ENCODE assay signal across 8 mouse cellular contexts in genomic region chr17:31519946-31520838, GRCm38 (mm10). TPM values are rescaled to one million over a fixed set of nuclear protein-coding genes. Genes with fewer than 3 reads are reported as not detected.
A peak's percentile ranks its signal among the peaks of the same experiment; 100 is the strongest.
DNase-seq lines count a peak whose midpoint lies in the region; ATAC-seq and TF ChIP-seq lines count a peak whose summit lies in the region.

Gene Wdr4, minus strand, starts transcription at chr17:31519980.
Gene Ndufv3, plus strand, starts transcription at chr17:31520115.

- no peaks in the 10 kb centered on the region; the same call in 1 of the 2 replicates for H3K4me1 ChIP-seq in bone marrow, adult 2 months (ENCODE audit: control insufficient read depth, insufficient read depth, low read length)
- peaks cover 21% of the 10 kb centered on the region for H3K4me1 ChIP-seq in embryonic facial prominence, embryonic 15.5 days
- peaks cover 15% of the 10 kb centered on the region for H3K4me1 ChIP-seq in limb, embryonic 14.5 days (ENCODE audit: control insufficient read depth, insufficient read depth, low read length)
- H3K4me1 ChIP-seq in midbrain, postnatal 0 days (ENCODE audit: insufficient read depth, low read length), result 0 out of 2 replicates have a peak, but pooled peaks cover 2% of the 10 kb centered on the region

- peak; percentile 96 for TF ChIP-seq POLR2A in bone marrow, adult 2 months (IDR thresholded peaks at IDR 0.05; ENCODE audit: borderline replicate concordance, control insufficient read depth, low read depth, low read length)
- peak; percentile 55; the same call in 1 of the 2 replicates for TF ChIP-seq POLR2A in limb, embryonic 14.5 days (IDR thresholded peaks at IDR 0.05; ENCODE audit: borderline replicate concordance, extremely low read depth, insufficient read depth, insufficient read length)

- H3K4me3 ChIP-seq in bone marrow, adult 2 months (replicated peaks; ENCODE audit: control insufficient read depth, low read depth, low read length), result peak within 1 kb of the TSS; percentile 83
- H3K4me3 ChIP-seq in embryonic facial prominence, embryonic 15.5 days (replicated peaks), result peak within 1 kb of the TSS; percentile 94
- H3K4me3 ChIP-seq in limb, embryonic 14.5 days (replicated peaks; ENCODE audit: low read length), result peak within 1 kb of the TSS; percentile 75
- peak within 1 kb of the TSS; percentile 72 for H3K4me3 ChIP-seq in midbrain, postnatal 0 days (ENCODE audit: low read depth, low read length)

- no peaks in the 10 kb centered on the region for H3K9me3 ChIP-seq in embryonic facial prominence, embryonic 15.5 days (replicated peaks)
- H3K9me3 ChIP-seq in limb, embryonic 14.5 days (ENCODE audit: control insufficient read depth, low read length), result no peaks in the 10 kb centered on the region
- no peaks in the 10 kb centered on the region for H3K9me3 ChIP-seq in midbrain, postnatal 0 days (ENCODE audit: low read length)

- peaks cover 21% of the 10 kb centered on the region; the same call in 1 of the 2 replicates for H3K36me3 ChIP-seq in embryonic facial prominence, embryonic 15.5 days
- H3K36me3 ChIP-seq in limb, embryonic 14.5 days (ENCODE audit: control insufficient read depth, insufficient read depth, low read length), result peaks cover 20% of the 10 kb centered on the region
- peaks cover 2% of the 10 kb centered on the region; the same call in 1 of the 2 replicates for H3K36me3 ChIP-seq in midbrain, postnatal 0 days (ENCODE audit: insufficient read depth, low read length)

- peak within 1 kb of the TSS; percentile 68 for H3K4me2 ChIP-seq in embryonic facial prominence, embryonic 15.5 days (replicated peaks)
- H3K4me2 ChIP-seq in limb, embryonic 14.5 days (replicated peaks; ENCODE audit: low read depth, low read length, severe bottlenecking), result peak within 1 kb of the TSS; percentile 76
- H3K4me2 ChIP-seq in midbrain, postnatal 0 days (ENCODE audit: low read depth, low read length, poor library complexity, severe bottlenecking), result peak within 1 kb of the TSS; percentile 72

- peak within 1 kb of the TSS; percentile 39 for H3K27ac ChIP-seq in bone marrow, adult 2 months (ENCODE audit: control insufficient read depth, insufficient read depth, low read depth, low read length, poor library complexity)
- peak within 1 kb of the TSS; percentile 89 for H3K27ac ChIP-seq in embryonic facial prominence, embryonic 15.5 days (replicated peaks)
- peak within 1 kb of the TSS; percentile 63 for H3K27ac ChIP-seq in limb, embryonic 14.5 days (replicated peaks; ENCODE audit: low read depth, low read length)
- peak within 1 kb of the TSS; percentile 80 for H3K27ac ChIP-seq in midbrain, postnatal 0 days (ENCODE audit: low read depth, low read length)

- peak; percentile 98 for ATAC-seq in embryonic facial prominence, embryonic 15.5 days (ENCODE audit: insufficient number of reproducible peaks, low FRiP score, low TSS enrichment, low read depth)
- ATAC-seq in limb, embryonic 14.5 days (ENCODE audit: low FRiP score, low read depth), result peak; percentile 98
- peak; percentile 97 for ATAC-seq in midbrain, postnatal 0 days (ENCODE audit: low FRiP score)

- under 1% methylated on average over 45 of the region's 45 CpGs for WGBS in bone marrow, adult 2 months
- under 1% methylated on average over 45 of the region's 45 CpGs for WGBS in embryonic facial prominence, embryonic 15.5 days
- WGBS in limb, embryonic 14.5 days, result under 1% methylated on average over 40 of the region's 45 CpGs
- WGBS in midbrain, postnatal 0 days, result under 1% methylated on average over 43 of the region's 45 CpGs

- no peaks in the 10 kb centered on the region for H3K27me3 ChIP-seq in embryonic facial prominence, embryonic 15.5 days
- no peaks in the 10 kb centered on the region for H3K27me3 ChIP-seq in limb, embryonic 14.5 days (ENCODE audit: control insufficient read depth, insufficient read depth, low read length)
- H3K27me3 ChIP-seq in midbrain, postnatal 0 days (ENCODE audit: insufficient read depth, low read length), result no peaks in the 10 kb centered on the region

- peak within 1 kb of the TSS; percentile 65 for H3K9ac ChIP-seq in embryonic facial prominence, embryonic 15.5 days
- H3K9ac ChIP-seq in limb, embryonic 14.5 days (ENCODE audit: low read depth, low read length, severe bottlenecking), result peak within 1 kb of the TSS; percentile 59
- peak within 1 kb of the TSS; percentile 79 for H3K9ac ChIP-seq in midbrain, postnatal 0 days (replicated peaks; ENCODE audit: low read length, poor library complexity, severe bottlenecking)

- TF ChIP-seq CTCF in bone marrow, adult 2 months (IDR thresholded peaks at IDR 0.05; ENCODE audit: control insufficient read depth, insufficient read depth, low read length), result no peak
- peak; percentile 53 for TF ChIP-seq CTCF in midbrain, postnatal 0 days (IDR thresholded peaks at IDR 0.05)

- DNase-seq in 416B (ENCODE audit: low read depth), result peak; percentile 100
- peak; percentile 99 for DNase-seq in heart, adult 8-10 months (ENCODE audit: low spot score)
- DNase-seq in kidney, adult 9 months, result peak; percentile 100
- peak; percentile 99 for DNase-seq in limb, embryonic 14.5 days (ENCODE audit: low spot score)
- DNase-seq in midbrain, postnatal 0 days (ENCODE audit: low spot score), result peak; percentile 100
- peak; percentile 97 to 98 for DNase-seq in spleen, postnatal 14 days (ENCODE audit: low spot score in 2 of 2)

RNA-seq across cellular contexts. Expression of gene Wdr4, which starts in this region (rescaled TPM):
- 9.8 and 13.6 TPM in 2 replicates for polyA plus RNA-seq in bone marrow, adult 2 months (2011; ENCODE audit: insufficient read depth, insufficient read length, low replicate concordance, missing spikeins)
- polyA plus RNA-seq in embryonic facial prominence, embryonic 15.5 days (2015; fragmentation: Nextera tagmentation; extraction: Ambion mirVana), result 32.7 and 34.9 TPM in 2 replicates
- 1 to 10 TPM; 6.4 to 7.1 (median 6.8) TPM for total RNA-seq in heart, adult 8-10 months (2022)
- 45.0 and 52.6 TPM in 2 replicates for polyA plus RNA-seq in limb, embryonic 14.5 days (2012; rRNA removed)
- 29.6 and 31.5 TPM in 2 replicates for polyA plus RNA-seq in limb, embryonic 14.5 days (2014; fragmentation: Nextera tagmentation; extraction: Ambion mirVana)
- 66.0 and 66.8 TPM in 2 replicates for total RNA-seq in midbrain, postnatal 0 days (2014; rRNA removed)
- polyA plus RNA-seq in midbrain, postnatal 0 days (2015; fragmentation: Nextera tagmentation; extraction: Ambion mirVana), result 27.0 and 29.3 TPM in 2 replicates

RNA-seq across cellular contexts. Expression of gene Ndufv3, which starts in this region (rescaled TPM):
- polyA plus RNA-seq in bone marrow, adult 2 months (2011; ENCODE audit: insufficient read depth, insufficient read length, low replicate concordance, missing spikeins), result 57.2 and 97.0 TPM in 2 replicates
- polyA plus RNA-seq in embryonic facial prominence, embryonic 15.5 days (2015; fragmentation: Nextera tagmentation; extraction: Ambion mirVana), result 271 and 272 TPM in 2 replicates
- 1,000 to 10,000 TPM; 1,464 to 1,614 (median 1,563) TPM for total RNA-seq in heart, adult 8-10 months (2022)
- polyA plus RNA-seq in limb, embryonic 14.5 days (2012; rRNA removed), result 86.4 and 103 TPM in 2 replicates
- 277 and 285 TPM in 2 replicates for polyA plus RNA-seq in limb, embryonic 14.5 days (2014; fragmentation: Nextera tagmentation; extraction: Ambion mirVana)
- total RNA-seq in midbrain, postnatal 0 days (2014; rRNA removed), result 221 and 257 TPM in 2 replicates
- 513 and 552 TPM in 2 replicates for polyA plus RNA-seq in midbrain, postnatal 0 days (2015; fragmentation: Nextera tagmentation; extraction: Ambion mirVana)

Comparison
In these comparisons a context has a peak if more than half of its experiments do, and no peak if none do; other contexts are left out.
1. Peak in every context shown above with its lines: DNase-seq, ATAC-seq, H3K4me3 ChIP-seq and H3K27ac ChIP-seq.
2. H3K27ac ChIP-seq: peak in every context shown above with its lines; median percentile 89 in embryonic facial prominence, embryonic 15.5 days; 80 in midbrain, postnatal 0 days; 63 in limb, embryonic 14.5 days; 39 in bone marrow, adult 2 months.